Mouse (Mus musculus): ENCODE results near the gene Gm14548. TPM values are rescaled to one million over a fixed set of nuclear protein-coding genes. Genes with fewer than 3 reads are reported as not detected.

Gene Gm14548
- polyA plus RNA-seq, 1 experiment from 2014 or later: not detected

Other genes with a start within 250 kb of the Gm14548 start
- 17.0 and 18.3 TPM in 2 replicates for gene Leng1, start 232.3 kb downstream of the Gm14548 start, polyA plus RNA-seq (2015; fragmentation: Nextera tagmentation; extraction: Ambion mirVana)
- 4.0 and 4.6 TPM in 2 replicates for gene Tmc4, start 220.6 kb downstream of the Gm14548 start, polyA plus RNA-seq (2015; fragmentation: Nextera tagmentation; extraction: Ambion mirVana)
- gene Tsen34, start 205.3 kb downstream of the Gm14548 start, polyA plus RNA-seq (2015; fragmentation: Nextera tagmentation; extraction: Ambion mirVana): 194 and 226 TPM in 2 replicates
- gene Mboat7, start 204.6 kb downstream of the Gm14548 start, polyA plus RNA-seq (2015; fragmentation: Nextera tagmentation; extraction: Ambion mirVana): 35.5 and 40.7 TPM in 2 replicates
- gene Rps9, start 194.1 kb downstream of the Gm14548 start, polyA plus RNA-seq (2015; fragmentation: Nextera tagmentation; extraction: Ambion mirVana): 844 and 931 TPM in 2 replicates
- gene Pirb, start 177.7 kb downstream of the Gm14548 start, polyA plus RNA-seq (2015; fragmentation: Nextera tagmentation; extraction: Ambion mirVana): 0.27 and 0.32 TPM in 2 replicates
- not detected in 2 replicates for gene Gm15448, start 72.4 kb downstream of the Gm14548 start, polyA plus RNA-seq (2015; fragmentation: Nextera tagmentation; extraction: Ambion mirVana)
- gene Pira2, start 53.1 kb downstream of the Gm14548 start, polyA plus RNA-seq (2015; fragmentation: Nextera tagmentation; extraction: Ambion mirVana): 0.10 TPM in 1 of 2 replicates, not detected in the other
- 0.08 TPM in 1 of 2 replicates, not detected in the other for gene Lilra6, start 17.4 kb upstream of the Gm14548 start, polyA plus RNA-seq (2015; fragmentation: Nextera tagmentation; extraction: Ambion mirVana)
- 0.83 and 1.1 TPM in 2 replicates for gene Lair1, start 165.1 kb upstream of the Gm14548 start, polyA plus RNA-seq (2015; fragmentation: Nextera tagmentation; extraction: Ambion mirVana)
- 0.88 and 1.0 TPM in 2 replicates for gene Ttyh1, start 221.3 kb upstream of the Gm14548 start, polyA plus RNA-seq (2015; fragmentation: Nextera tagmentation; extraction: Ambion mirVana)
- gene Leng8, start 238.9 kb upstream of the Gm14548 start, polyA plus RNA-seq (2015; fragmentation: Nextera tagmentation; extraction: Ambion mirVana): 44.4 and 45.9 TPM in 2 replicates

Data from heart, embryonic 13.5 days (tissue).